Mouse (Mus musculus): ENCODE results near the gene Pigm.

The Pigm gene

GRCm38 (mm10) chr1:172413491-172414230 is 37.3 kb downstream of the Pigm start:
- DNase-seq (ENCODE audit: low spot score in 2 of 2) = no peak

DNA sequence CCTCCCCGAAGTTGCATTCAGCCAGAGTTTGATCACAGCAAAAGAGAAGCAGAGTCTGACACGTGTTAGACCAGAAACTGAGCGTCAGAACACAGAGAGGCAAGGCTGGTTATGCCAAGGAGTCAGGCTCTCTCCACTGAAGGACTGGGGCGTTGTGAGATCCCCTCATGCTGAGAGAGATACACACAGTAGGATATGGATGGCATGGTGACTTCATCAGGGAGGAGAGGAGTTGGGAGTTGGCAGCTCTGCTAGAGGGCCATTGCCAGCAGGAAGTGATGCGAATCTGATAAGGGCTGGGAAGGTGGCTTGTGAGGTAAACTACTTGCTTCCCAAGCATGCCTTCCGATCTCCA is 37.9 kb downstream of the Pigm start:
- no peak for DNase-seq (ENCODE audit: low spot score in 2 of 2)

- no peak for DNase-seq (ENCODE audit: low spot score in 2 of 2)
These were observed 38.7 kb downstream of the Pigm start for GRCm38 (mm10) chr1:172415061-172415460.

GRCm38 (mm10) chr1:172418173-172418572 is 41.8 kb downstream of the Pigm start:
- DNase-seq (ENCODE audit: low spot score in 2 of 2) = no peak

DNA sequence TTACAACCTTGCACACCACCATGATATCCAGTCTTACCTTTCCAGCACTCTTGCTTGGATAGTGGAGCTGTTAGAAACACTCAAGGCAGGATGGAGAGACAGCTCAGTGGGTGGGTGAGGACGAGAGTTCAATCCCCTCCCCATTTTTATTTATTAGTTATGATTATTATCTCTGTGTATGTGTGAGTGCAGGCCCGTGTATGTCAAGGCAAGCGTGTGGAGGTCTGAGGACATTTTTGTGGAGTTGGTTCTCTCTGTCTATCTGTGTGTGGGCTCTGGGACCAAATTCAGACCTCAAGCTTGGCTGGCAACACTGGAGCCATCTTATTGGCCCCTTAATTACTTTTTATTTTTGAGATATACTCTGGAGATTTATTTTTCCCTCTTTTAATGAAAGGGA is 42.3 kb downstream of the Pigm start:
- DNase-seq (ENCODE audit: low spot score in 2 of 2) = no peak

DNA sequence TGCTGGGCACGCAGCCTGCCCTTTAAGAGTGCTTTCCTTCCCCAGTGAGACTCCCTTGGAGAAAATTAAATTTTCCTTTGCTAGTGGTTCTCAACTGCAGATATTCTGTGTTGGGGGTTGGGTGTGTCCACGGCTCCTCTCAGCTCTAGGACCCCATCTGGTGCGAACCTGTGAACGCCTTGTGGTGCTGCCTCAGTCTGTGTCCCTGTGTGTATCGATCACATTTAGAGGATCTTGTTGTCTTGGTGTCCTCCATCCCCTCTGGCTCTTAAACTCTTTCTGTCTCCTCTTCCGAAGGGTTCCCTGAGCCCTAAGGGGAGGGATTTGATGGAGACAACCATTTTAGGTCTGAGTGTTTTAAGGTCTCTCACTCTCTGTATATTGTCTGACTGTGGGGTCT is 43.8 kb downstream of the Pigm start:
- no peak for DNase-seq (ENCODE audit: low spot score in 2 of 2)

DNA sequence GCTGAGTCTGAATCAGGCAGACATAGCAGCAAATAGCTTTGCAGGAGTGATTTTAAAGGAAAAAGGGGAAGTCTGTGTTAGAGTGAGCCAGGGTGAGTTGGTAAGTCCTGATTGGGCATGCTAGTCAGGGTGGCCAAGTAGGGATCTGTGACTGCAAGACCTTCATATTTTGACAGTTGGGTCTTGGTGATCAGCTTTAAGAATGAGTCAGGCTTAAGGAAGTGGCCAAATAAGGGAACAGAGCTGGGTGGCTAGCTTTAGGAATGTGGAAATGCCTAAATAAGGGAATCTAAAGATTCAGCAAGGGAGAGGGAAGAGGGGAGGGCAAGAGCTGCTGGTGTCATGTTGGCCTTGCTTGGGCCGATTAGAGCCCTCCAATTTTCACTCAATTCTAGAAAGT is 47.0 kb downstream of the Pigm start:
- no peak for DNase-seq (ENCODE audit: low spot score in 2 of 2)

DNA sequence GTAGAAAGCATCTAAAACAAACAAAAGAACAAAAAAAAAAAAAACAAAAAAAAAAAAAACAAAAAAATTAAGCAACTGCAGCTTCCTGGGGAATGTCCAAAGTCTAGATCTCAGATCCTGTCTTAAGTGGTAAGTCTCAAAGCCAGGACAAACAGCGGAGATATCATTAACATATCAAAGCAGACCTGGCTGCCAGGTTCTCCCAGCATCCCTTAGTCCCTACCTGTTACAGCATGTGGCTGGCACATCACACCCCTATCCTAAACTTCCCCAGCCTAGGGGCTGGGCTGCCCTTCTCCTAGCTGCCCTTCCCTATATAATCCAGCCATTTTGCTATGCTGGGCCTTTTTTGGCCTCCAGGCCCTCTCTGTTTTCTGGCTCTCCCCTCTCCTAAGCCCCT is 50.1 kb downstream of the Pigm start:
- DNase-seq (ENCODE audit: low spot score in 2 of 2) = no peak

- no peak for DNase-seq (ENCODE audit: low spot score in 2 of 2)
These were observed 51.5 kb downstream of the Pigm start for GRCm38 (mm10) chr1:172427841-172428240.

DNA sequence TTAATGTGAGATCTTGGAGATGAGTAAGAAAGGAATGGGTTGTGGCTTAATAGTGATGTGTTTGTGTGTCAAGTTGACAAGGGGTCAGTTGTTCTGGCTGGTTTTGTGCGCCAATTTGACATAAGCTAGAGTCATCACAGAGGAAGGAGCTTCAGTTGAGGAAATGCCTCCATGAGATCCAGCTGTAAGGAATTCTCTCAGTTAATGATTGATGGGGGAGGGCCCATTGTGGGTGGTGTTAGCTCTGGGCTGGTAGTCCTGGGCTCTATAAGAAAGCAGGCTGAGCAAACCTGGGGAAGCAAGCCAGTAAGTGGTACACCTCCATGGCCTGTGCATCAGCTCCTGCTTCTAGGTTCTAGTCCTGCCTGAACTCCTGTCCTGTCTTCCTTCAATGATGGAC is 52.3 kb downstream of the Pigm start:
- DNase-seq (ENCODE audit: low spot score in 2 of 2) = no peak

DNA sequence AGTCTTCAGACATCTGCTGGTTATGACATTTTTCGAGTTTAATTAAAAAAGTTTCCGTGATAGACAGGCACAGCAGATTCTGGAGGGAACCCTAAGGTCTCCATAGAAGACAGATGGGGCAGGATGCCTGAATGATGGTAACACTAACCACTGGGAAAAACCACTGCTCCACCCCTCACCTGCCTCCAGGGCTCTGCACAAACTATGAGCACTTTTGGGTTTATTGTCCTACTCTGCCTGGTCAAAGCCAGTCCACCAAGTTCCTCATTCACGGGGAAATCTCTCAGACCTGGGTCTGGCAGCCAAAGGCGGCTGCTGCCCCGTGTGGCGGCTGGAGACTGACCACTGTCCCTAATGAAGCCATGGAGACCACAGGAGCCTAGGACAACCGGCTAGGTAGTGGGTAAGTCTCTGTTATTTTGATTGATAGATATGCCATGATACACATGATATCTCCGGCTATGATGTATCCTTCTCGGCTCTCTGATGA is 54.4 kb downstream of the Pigm start:
- no peak for DNase-seq (ENCODE audit: low spot score in 2 of 2)

- no peak for DNase-seq (ENCODE audit: low spot score in 2 of 2)
These were observed 55.7 kb downstream of the Pigm start for GRCm38 (mm10) chr1:172431836-172432586.

- no peak for DNase-seq (ENCODE audit: low spot score in 2 of 2)
These were observed 56.2 kb downstream of the Pigm start for GRCm38 (mm10) chr1:172432587-172432955.

DNA sequence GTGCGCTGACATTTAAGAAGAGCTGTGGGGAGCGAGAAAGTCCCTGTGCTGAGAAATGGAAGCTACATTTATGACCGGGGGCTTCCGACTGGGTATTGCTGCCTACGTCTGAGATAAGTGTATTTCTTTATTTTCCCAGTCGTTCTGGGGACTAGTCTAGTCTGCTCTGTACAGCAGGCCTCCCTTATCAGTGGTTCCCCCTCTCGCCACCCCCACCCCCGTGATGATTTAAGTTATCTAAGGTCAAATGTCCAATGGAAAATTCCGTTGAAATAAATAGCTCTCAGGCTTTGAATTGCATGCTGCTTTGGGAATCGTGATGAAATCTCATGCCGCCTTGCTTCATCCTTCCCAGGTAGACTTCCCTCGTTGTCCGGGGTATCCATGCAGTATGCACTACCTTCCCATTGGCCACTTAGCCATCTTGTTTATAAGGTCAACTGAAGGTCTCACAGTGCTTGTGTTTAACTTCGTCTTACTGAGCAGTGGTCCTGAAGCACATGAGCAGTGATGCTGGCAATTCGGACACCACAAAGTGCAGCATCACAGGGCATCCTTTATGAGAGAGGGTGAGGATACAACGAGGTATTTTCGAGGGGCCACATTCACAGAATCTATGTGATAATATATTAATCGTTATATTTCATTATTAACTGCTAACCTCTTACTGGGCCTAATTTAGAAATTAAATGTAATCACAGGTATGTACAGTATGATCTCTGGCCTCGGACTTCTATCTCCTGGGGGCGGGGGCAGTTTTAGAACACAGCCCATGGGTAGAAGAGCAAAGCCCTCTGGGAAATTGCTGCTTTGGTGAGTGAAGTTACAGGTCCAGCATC is 56.9 kb downstream of the Pigm start:
- no peak for DNase-seq (ENCODE audit: low spot score in 2 of 2)

All from thymus, postnatal 10 days (tissue).